Mouse (Mus musculus) ovary, postnatal 10 days (tissue): ENCODE data around the gene Olfr237-ps1.
"Not testable (repeated sequence)": the region's sequence is repeated elsewhere in the genome, so short reads cannot be mapped to it uniquely, and the experiment has no call there.

Experiments
- DNase-seq: peaks from one replicate; pipeline ENCODE4 v3.0.0; 2022; ENCODE audit warnings: low spot score

Gene Olfr237-ps1

DNA sequence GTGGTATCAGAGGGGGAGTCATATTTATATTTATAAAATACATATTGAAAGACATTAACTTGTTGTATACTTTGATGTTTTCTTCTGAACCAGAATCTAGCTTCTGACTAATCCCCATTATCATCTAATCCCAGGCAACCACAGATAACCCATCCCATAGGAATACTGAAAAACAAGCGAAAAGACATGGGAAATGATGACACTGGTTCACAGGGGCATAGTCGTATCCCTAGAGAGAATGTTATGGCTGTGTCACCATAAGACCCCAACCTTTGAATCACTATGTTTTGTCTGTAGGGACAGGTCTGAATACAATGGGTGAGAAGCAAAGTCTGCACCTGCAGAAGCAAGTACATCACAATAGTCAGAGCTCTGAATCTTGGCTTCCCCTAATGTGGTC is at the start of gene Olfr237-ps1:
Gene Olfr237-ps1 (plus strand): TSS at position 301 of the 400 bp plus-strand sequence.
- DNase-seq = not testable (repeated sequence)

DNA sequence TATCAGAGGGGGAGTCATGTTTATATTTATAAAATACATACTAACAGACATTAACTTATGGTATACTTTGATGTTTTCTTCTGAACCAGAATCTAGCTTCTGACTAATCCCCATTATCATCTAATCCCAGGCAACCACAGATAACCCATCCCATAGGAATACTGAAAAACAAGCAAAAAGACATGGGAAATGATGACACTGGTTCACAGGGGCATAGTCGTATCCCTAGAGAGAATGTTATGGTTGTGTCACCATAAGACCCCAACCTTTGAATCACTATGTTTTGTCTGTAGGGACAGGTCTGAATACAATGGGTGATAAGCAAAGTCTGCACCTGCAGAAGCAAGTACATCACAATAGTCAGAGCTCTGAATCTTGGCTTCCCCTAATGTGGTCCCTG is 40.3 kb upstream of the Olfr237-ps1 start, which contains the start of gene Olfr441:
Gene Olfr441 (plus strand): TSS at position 301 of the 400 bp plus-strand sequence.
- not testable (repeated sequence) for DNase-seq

DNA sequence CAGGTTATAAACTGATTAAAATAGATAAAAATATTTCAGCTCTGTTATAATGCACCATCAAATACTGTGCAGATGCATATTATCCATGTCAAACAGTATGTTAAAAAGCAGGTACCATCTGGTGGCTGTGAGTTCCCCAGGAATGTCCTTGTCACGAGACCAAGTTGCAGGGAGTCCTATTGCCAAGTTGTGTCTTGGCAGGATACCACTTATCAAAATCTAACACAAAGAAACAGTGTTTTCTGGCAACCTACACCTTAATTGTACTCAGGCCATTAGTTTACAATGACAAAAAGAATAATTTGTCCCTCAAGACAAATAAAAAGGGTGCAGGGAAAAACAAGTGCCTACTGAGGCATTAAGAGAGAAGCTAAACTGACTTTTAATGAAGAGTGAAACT is 13.1 kb downstream of the Olfr237-ps1 start:
- no peak for DNase-seq

- no peak for DNase-seq
These were observed 16.6 kb downstream of the Olfr237-ps1 start, which contains the start of gene Olfr437 for GRCm38 (mm10) chr6:43162982-43163381. TSS of gene Olfr437 (plus strand) at chr6:43163282.

- no peak for DNase-seq
These were observed 20.9 kb downstream of the Olfr237-ps1 start for GRCm38 (mm10) chr6:43167246-43167645.

DNA sequence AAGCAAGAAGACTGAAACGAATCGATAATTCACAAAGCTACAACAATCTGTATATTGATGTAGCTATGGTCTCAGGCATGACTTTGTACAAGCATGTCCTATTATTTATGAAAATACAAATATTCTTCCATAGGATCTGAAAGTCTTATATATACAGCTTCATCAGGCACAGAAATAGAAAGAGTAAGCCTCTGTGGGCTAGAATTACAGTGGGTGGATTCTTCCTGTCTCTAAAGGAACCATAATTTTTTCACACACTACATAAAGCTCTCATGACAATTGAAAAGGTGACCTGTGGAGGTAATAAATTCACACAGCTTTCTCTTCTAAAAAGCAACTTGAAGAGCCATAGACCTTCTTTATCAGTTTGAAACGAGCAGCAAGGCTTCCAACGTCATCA is 25.5 kb downstream of the Olfr237-ps1 start, which contains the start of gene Olfr13:
Gene Olfr13 (plus strand): TSS at position 301 of the 400 bp plus-strand sequence.
- DNase-seq = no peak

- no peak for DNase-seq
These were observed 31.8 kb downstream of the Olfr237-ps1 start for GRCm38 (mm10) chr6:43178129-43178528.

- DNase-seq = no peak
These were observed 32.5 kb downstream of the Olfr237-ps1 start for GRCm38 (mm10) chr6:43178584-43179501.

GRCm38 (mm10) chr6:43190986-43191385 is 44.6 kb downstream of the Olfr237-ps1 start:
- DNase-seq = no peak

DNA sequence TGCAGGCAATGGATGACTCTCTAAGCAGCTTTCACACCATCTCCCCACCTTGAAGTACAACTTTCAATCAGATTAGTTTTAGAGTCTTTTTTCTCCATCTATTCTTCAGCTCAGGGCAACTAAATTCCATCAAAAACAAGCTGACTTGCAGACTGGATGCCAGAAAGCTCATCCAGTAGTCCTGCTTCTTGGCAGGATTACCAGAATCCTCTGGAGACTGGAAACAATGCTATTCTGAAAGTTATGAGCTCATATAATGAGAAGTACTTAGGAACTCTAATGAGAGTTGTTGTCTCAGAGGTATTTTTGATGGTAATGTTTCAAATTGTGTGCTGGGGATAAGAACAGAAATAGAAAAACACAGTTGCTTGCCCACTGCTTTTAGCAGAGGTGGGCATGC is 50.4 kb downstream of the Olfr237-ps1 start, which contains the start of gene Olfr435:
Gene Olfr435 (plus strand): TSS at position 366 of the 400 bp plus-strand sequence.
- DNase-seq = no peak

GRCm38 (mm10) chr6:43198094-43198493 is 51.7 kb downstream of the Olfr237-ps1 start:
- no peak for DNase-seq

- no peak for DNase-seq
These were observed 56.4 kb downstream of the Olfr237-ps1 start for GRCm38 (mm10) chr6:43202786-43203185.

DNA sequence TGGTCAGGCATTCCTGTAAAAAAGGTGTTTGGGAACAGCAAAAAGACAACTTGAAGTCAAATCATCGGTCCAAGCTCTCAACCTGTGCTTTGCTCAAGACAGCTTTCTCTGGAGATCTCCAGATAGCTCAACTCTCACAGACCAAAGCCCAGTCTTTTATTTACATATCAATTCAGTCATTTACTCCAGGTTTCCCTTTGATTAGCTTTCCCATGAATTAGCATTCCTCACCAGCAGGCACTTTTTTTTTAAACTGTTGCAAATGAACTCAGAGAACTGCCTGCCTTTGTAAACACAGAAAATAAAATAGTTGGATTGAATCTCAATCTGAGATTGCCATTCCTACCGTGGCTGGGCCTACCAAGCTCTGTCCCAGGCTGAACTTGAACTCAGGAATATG is 59.0 kb downstream of the Olfr237-ps1 start:
- DNase-seq = no peak
